In genomic region chr5:51766111-51766510, GRCm38 (mm10) we compare ENCODE assay signal across 26 mouse cellular contexts.
DNase-seq lines count a peak whose midpoint lies in the region; ATAC-seq and TF ChIP-seq lines count a peak whose summit lies in the region.
"Had no signal": no experiment of that assay in that cellular context is flagged by ENCODE, and none has a peak within 500 bp of the region (broad histone marks: within the 10 kb centered on the region; RNA-seq: fewer than 3 reads in every experiment).

No protein-coding gene starts in this region.

- H3K4me1 ChIP-seq in MEL (ENCODE audit: control insufficient read depth in 1 of 2, insufficient read depth in 2 of 2, low read length in 2 of 2) = peaks cover 0 to 4% of the 10 kb centered on the region in 2 experiments; a peak in 1 of 4 replicates
- H3K4me1 ChIP-seq: embryonic facial prominence, embryonic 12.5 days; embryonic facial prominence, embryonic 15.5 days; forebrain, embryonic 10.5 days had no signal

- POLR2A ChIA-PET in Patski (lab: Charles Lee) = no interaction called here

- no peak for TF ChIP-seq EP300 in MEL (IDR thresholded peaks at IDR 0.05; ENCODE audit: low read depth in 1 of 2, low read length in 2 of 2)

- TF ChIP-seq CTCF in MEL (IDR thresholded peaks at IDR 0.05 in 2 of 3, conservative IDR thresholded peaks at IDR 0.05 in 1 of 3; ENCODE audit: control insufficient read depth in 1 of 3, insufficient read depth in 1 of 3, low read depth in 2 of 3, low read length in 3 of 3, poor library complexity in 1 of 3, severe bottlenecking in 1 of 3) (no peak), Patski (IDR thresholded peaks at IDR 0.05) (no peak)

- H3K79me2 ChIP-seq in MEL (ENCODE audit: control insufficient read depth, insufficient read depth, low read length, poor library complexity) = no peaks in the 10 kb centered on the region

- H3K27ac ChIP-seq in MEL (ENCODE audit: control insufficient read depth, low read depth, low read length) = no peak overlapping the region
- H3K27ac ChIP-seq: embryonic facial prominence, embryonic 12.5 days; embryonic facial prominence, embryonic 15.5 days; forebrain, embryonic 10.5 days; gastrocnemius, adult 2 months; hindbrain, embryonic 14.5 days; hindbrain, postnatal 0 days had no signal

- H3K36me3 ChIP-seq in MEL (ENCODE audit: control insufficient read depth in 1 of 2, insufficient read depth in 2 of 2, low read length in 2 of 2) = no peaks in the 10 kb centered on the region; a peak in 1 of 4 replicates
- H3K36me3 ChIP-seq: embryonic facial prominence, embryonic 12.5 days; embryonic facial prominence, embryonic 15.5 days; forebrain, embryonic 10.5 days had no signal

- no peaks in the 10 kb centered on the region for H3K27me3 ChIP-seq in MEL (ENCODE audit: control insufficient read depth in 1 of 2, insufficient read depth in 2 of 2, low read length in 2 of 2)
- no peaks in the 10 kb centered on the region for H3K27me3 ChIP-seq in Patski
- H3K27me3 ChIP-seq: embryonic facial prominence, embryonic 12.5 days; embryonic facial prominence, embryonic 15.5 days had no signal

- H3K9ac ChIP-seq in MEL (ENCODE audit: control insufficient read depth, low read depth, low read length, poor library complexity, severe bottlenecking) = no peak overlapping the region
- H3K9ac ChIP-seq: embryonic facial prominence, embryonic 12.5 days; embryonic facial prominence, embryonic 15.5 days; forebrain, postnatal 0 days; hindbrain, embryonic 14.5 days had no signal

- CTCF ChIA-PET in Patski (lab: Charles Lee) = interaction anchor here (1.1 to 1.5 kb wide), 4 partner anchors 10 to 27 kb away, joined by 3 to 4 read pairs (median 4); no protein-coding TSS in a partner anchor

- TF ChIP-seq POLR2A in MEL (IDR thresholded peaks at IDR 0.05; ENCODE audit: control insufficient read depth in 1 of 2, insufficient read depth in 1 of 2, low read depth in 1 of 2, low read length in 2 of 2, poor library complexity in 1 of 2) = no peak

- intact Hi-C loops in left cerebral cortex, postnatal 36 days (cut with DNase I) = no loop called here

- ATAC-seq in Patski = peak; percentile 79
- no peak for ATAC-seq in megakaryocyte progenitor cell, adult 5-6 weeks (replicated peaks; ENCODE audit: poor library complexity)
- ATAC-seq: forebrain, embryonic 14.5 days; forebrain, postnatal 0 days; hindbrain, postnatal 0 days; inflammation-experienced regulatory T-cells, adult 6 months; intestine, postnatal 0 days had no signal

- no peaks in the 10 kb centered on the region for H3K9me3 ChIP-seq in MEL (replicated peaks; ENCODE audit: insufficient read depth, low read length)
- H3K9me3 ChIP-seq: embryonic facial prominence, embryonic 12.5 days; embryonic facial prominence, embryonic 15.5 days; forebrain, embryonic 10.5 days had no signal

- DNase-seq in 3T3-L1 (ENCODE audit: low read depth, low spot score) = peak; percentile 89
- DNase-seq in MEL (ENCODE audit: low read depth, low spot score) = peak; percentile 14
- peak; percentile 13 for DNase-seq in Patski (ENCODE audit: low read depth, low spot score)
- peak; percentile 26 for DNase-seq in fibroblast of lung, adult 2 months (ENCODE audit: low read depth)
- DNase-seq in left cerebral cortex, postnatal 36 days (ENCODE audit: low spot score in 2 of 2) = no peak
- DNase-seq: adrenal gland, postnatal 10 days; adrenal gland, postnatal 36 days; cerebellum, adult 11 months; cerebellum, adult 2 months; cerebellum, adult 9-11 months; cerebellum, postnatal 25 days; forebrain, postnatal 0 days; gastrocnemius, adult 2 months; gastrocnemius, postnatal 14 days; heart, adult 11 months; kidney, adult 2 months had no signal

- no peak overlapping the region for H3K4me3 ChIP-seq in MEL (ENCODE audit: control insufficient read depth in 1 of 2, insufficient read depth in 1 of 2, low read depth in 2 of 2, low read length in 2 of 2)
- H3K4me3 ChIP-seq: embryonic facial prominence, embryonic 12.5 days; embryonic facial prominence, embryonic 15.5 days; erythroblast, embryonic 14.5 days; forebrain, embryonic 10.5 days; gastrocnemius, adult 2 months had no signal

- no peak for TF ChIP-seq RAD21 in MEL (IDR thresholded peaks at IDR 0.05; ENCODE audit: low read depth, low read length)

- in situ Hi-C loops in Patski (cut with MboI; ENCODE audit: low pct_unique_long_range_greater_than_20kb) = no loop called here

TF ChIP-seq in MEL, 35 proteins besides CTCF, POLR2A, EP300 and RAD21:
- TF ChIP-seq UBTF (IDR thresholded peaks at IDR 0.05; ENCODE audit: borderline replicate concordance, insufficient read depth, low read depth, low read length) = no peak
- TF ChIP-seq MYB (IDR thresholded peaks at IDR 0.05; ENCODE audit: low read depth, low read length) = no peak
- no peak for TF ChIP-seq NELFE (IDR thresholded peaks at IDR 0.05; ENCODE audit: low read depth, low read length)
- TF ChIP-seq MAFK (IDR thresholded peaks at IDR 0.05; ENCODE audit: borderline replicate concordance, low read depth, low read length) = no peak
- TF ChIP-seq TBP (IDR thresholded peaks at IDR 0.05; ENCODE audit: low read depth, low read length) = no peak

Comparison
In these comparisons a context has a peak if more than half of its experiments do, and no peak if none do; other contexts are left out.
1. DNase-seq: peak in 3T3-L1 (single experiment), MEL (single experiment), Patski (single experiment) and fibroblast of lung, adult 2 months (single experiment); none in left cerebral cortex, postnatal 36 days (0 of 2).